Mouse (Mus musculus): ENCODE results near the gene Peg3. TPM values are rescaled to one million over a fixed set of nuclear protein-coding genes. Genes with fewer than 3 reads are reported as not detected.
A peak's percentile ranks its signal among the peaks of the same experiment; 100 is the strongest.

Peg3 gene
- total and polyA plus RNA-seq, 3 experiments, result not detected

DNA sequence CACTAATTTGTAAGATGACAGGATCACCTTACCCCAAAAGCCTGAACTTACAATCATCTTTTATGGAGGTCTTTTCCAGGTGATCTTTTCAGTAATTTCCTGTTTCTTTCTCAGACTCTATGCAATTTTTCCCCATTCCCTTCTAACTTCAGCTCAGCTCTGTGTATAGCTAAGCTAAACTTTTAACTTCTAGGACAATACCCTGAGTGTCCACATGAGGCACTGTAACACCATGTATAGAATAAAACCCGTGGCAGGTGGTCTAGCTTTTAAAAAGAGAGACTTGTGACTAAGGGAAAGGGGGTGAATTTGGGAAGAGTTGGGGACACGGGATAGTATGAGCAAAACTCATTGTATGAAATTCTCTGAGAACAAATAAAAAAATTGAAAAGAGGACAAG lies 70.6 kb downstream of the Peg3 start:
- H3K9me3 ChIP-seq (replicated peaks; ENCODE audit: low read length), result peaks cover 54% of the 10 kb centered on the region
- no peaks in the 10 kb centered on the region for H3K79me2 ChIP-seq (replicated peaks; ENCODE audit: control insufficient read depth, extremely low read depth, insufficient read depth, poor library complexity, severe bottlenecking)
- H3K36me3 ChIP-seq (replicated peaks in 1 of 2; ENCODE audit: control insufficient read depth in 1 of 2, insufficient read depth in 1 of 2, low read length in 1 of 2), result no peaks in the 10 kb centered on the region
- no peak overlapping the region for H3K4me2 ChIP-seq (ENCODE audit: insufficient read depth, low read depth, poor library complexity, severe bottlenecking)
- H3K4me3 ChIP-seq (replicated peaks in 1 of 3; ENCODE audit: low read depth in 2 of 3, low read length in 2 of 3, poor library complexity in 1 of 3), result no peak overlapping the region
- H3K4me1 ChIP-seq (ENCODE audit: control insufficient read depth in 1 of 2, insufficient read depth in 2 of 2), result no peaks in the 10 kb centered on the region
- in situ Hi-C loops (cut with MboI; ENCODE audit: low pct_ligation_motif_present, low pct_unique_long_range_greater_than_20kb, low sequenced_read_pairs) (loop anchor here (25.0 kb wide), 2 partner anchors 253 to 297 kb away; partner anchors contain the start of gene Zfp78), dilution Hi-C loops (cut with MboI; ENCODE audit: extremely low pct_ligation_motif_present, extremely low pct_unique_long_range_greater_than_20kb, low sequenced_read_pairs) (no loop called here)
- H3K27me3 ChIP-seq (replicated peaks), result no peaks in the 10 kb centered on the region
- no peak overlapping the region for H3K27ac ChIP-seq (ENCODE audit: insufficient read depth, low read depth)
- no peak overlapping the region for H3K9ac ChIP-seq (ENCODE audit: insufficient read depth, low read depth)
- DNase-seq (ENCODE audit: extremely low read depth), result peak; percentile 0
- TF ChIP-seq POLR2A (IDR thresholded peaks at IDR 0.05; ENCODE audit: low read depth, low read length), result no peak
- TF ChIP-seq CHD2 (IDR thresholded peaks at IDR 0.05; ENCODE audit: low read length), result no peak
- no peak for TF ChIP-seq HCFC1 (IDR thresholded peaks at IDR 0.05; ENCODE audit: low read depth, low read length)
- peak in 1 of 2 experiments; percentile 54; a peak in 2 of 4 replicates for TF ChIP-seq CTCF (conservative IDR thresholded peaks at IDR 0.05 in 1 of 2, IDR thresholded peaks at IDR 0.05 in 1 of 2; ENCODE audit: low read depth in 2 of 2, low read length in 2 of 2)
- TF ChIP-seq RCOR1 (conservative IDR thresholded peaks at IDR 0.05; ENCODE audit: low read depth, low read length), result no peak
- no peak for TF ChIP-seq USF2 (conservative IDR thresholded peaks at IDR 0.05; ENCODE audit: low read depth, low read length)
- TF ChIP-seq MAZ (IDR thresholded peaks at IDR 0.05; ENCODE audit: low read depth, low read length), result no peak
- no peak for TF ChIP-seq MAFK (IDR thresholded peaks at IDR 0.05; ENCODE audit: insufficient replicate concordance, low read length)
- TF ChIP-seq SMC3 (IDR thresholded peaks at IDR 0.05; ENCODE audit: low read depth, low read length), result peak; percentile 16
- no peak for TF ChIP-seq MXI1 (IDR thresholded peaks at IDR 0.05; ENCODE audit: low read depth, low read length)
- TF ChIP-seq NELFE (IDR thresholded peaks at IDR 0.05; ENCODE audit: low read depth, low read length), result no peak
- no peak for TF ChIP-seq KAT2A (IDR thresholded peaks at IDR 0.05; ENCODE audit: insufficient replicate concordance, low read length)
- TF ChIP-seq ZC3H11A (IDR thresholded peaks at IDR 0.05; ENCODE audit: low read depth, low read length), result no peak
- no peak for TF ChIP-seq ZNF384 (IDR thresholded peaks at IDR 0.05; ENCODE audit: low read depth, low read length)
- TF ChIP-seq RAD21 (IDR thresholded peaks at IDR 0.05; ENCODE audit: low read depth, low read length), result peak; percentile 44
- no peak for TF ChIP-seq PAX5 (IDR thresholded peaks at IDR 0.05; ENCODE audit: low read length)
- TF ChIP-seq JUND (conservative IDR thresholded peaks at IDR 0.05; ENCODE audit: low read depth, low read length), result no peak
- TF ChIP-seq E2F4 (IDR thresholded peaks at IDR 0.05; ENCODE audit: insufficient replicate concordance, low read depth, low read length), result no peak
- no peak for TF ChIP-seq USF1 (IDR thresholded peaks at IDR 0.05; ENCODE audit: low read depth, low read length)
- no peak for TF ChIP-seq ZMIZ1 (IDR thresholded peaks at IDR 0.05; ENCODE audit: low read depth, low read length)

DNA sequence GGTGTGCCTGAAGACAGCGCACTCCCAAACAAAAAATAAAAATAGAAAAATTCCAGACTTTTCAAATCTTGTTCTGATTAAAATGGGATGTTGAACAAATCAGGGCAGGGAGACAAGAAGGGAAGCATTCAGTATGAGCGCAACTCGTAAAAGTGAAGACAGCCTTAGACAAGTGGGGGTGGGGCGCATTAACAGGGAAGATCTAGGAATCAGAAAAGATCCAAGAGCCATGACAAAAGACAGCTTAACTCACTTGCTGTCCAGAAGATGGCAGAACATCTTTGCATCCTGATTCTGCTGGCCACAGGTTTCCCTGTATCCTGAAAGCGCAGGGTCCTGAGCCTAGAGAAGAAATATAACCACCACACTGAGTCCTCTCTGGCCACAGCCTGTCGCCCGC lies 71.6 kb downstream of the Peg3 start:
- Histone ChIP-seq H3K9ac (ENCODE audit: insufficient read depth, low read depth) (no peak overlapping the region), H3K4me3 (replicated peaks in 1 of 3; ENCODE audit: low read depth in 2 of 3, low read length in 2 of 3, poor library complexity in 1 of 3) (no peak overlapping the region), H3K4me2 (ENCODE audit: insufficient read depth, low read depth, poor library complexity, severe bottlenecking) (no peak overlapping the region), H3K9me3 (replicated peaks; ENCODE audit: low read length) (peaks cover 59% of the 10 kb centered on the region), H3K4me1 (ENCODE audit: control insufficient read depth in 1 of 2, insufficient read depth in 2 of 2) (no peaks in the 10 kb centered on the region), H3K79me2 (replicated peaks; ENCODE audit: control insufficient read depth, extremely low read depth, insufficient read depth, poor library complexity, severe bottlenecking) (no peaks in the 10 kb centered on the region), H3K27ac (ENCODE audit: insufficient read depth, low read depth) (no peak overlapping the region), H3K27me3 (replicated peaks) (no peaks in the 10 kb centered on the region), H3K36me3 (replicated peaks in 1 of 2; ENCODE audit: control insufficient read depth in 1 of 2, insufficient read depth in 1 of 2, low read length in 1 of 2) (no peaks in the 10 kb centered on the region)
- dilution Hi-C loops (cut with MboI; ENCODE audit: extremely low pct_ligation_motif_present, extremely low pct_unique_long_range_greater_than_20kb, low sequenced_read_pairs), result no loop called here
- DNase-seq (ENCODE audit: extremely low read depth), result no peak
- in situ Hi-C loops (cut with MboI; ENCODE audit: low pct_ligation_motif_present, low pct_unique_long_range_greater_than_20kb, low sequenced_read_pairs), result loop anchor here (25.0 kb wide), 2 partner anchors 254 to 296 kb away; partner anchors contain the start of gene Zfp78
- TF ChIP-seq POLR2AphosphoS2 (IDR thresholded peaks at IDR 0.05; ENCODE audit: low read depth, low read length), result no peak
- no peak for TF ChIP-seq MAZ (IDR thresholded peaks at IDR 0.05; ENCODE audit: low read depth, low read length)
- no peak for TF ChIP-seq BHLHE40 (IDR thresholded peaks at IDR 0.05; ENCODE audit: low read depth, low read length)
- TF ChIP-seq NRF1 (IDR thresholded peaks at IDR 0.05; ENCODE audit: low read depth, low read length), result no peak
- TF ChIP-seq NELFE (IDR thresholded peaks at IDR 0.05; ENCODE audit: low read depth, low read length), result no peak
- TF ChIP-seq TBP (conservative IDR thresholded peaks at IDR 0.05; ENCODE audit: low read depth, low read length), result no peak
- no peak for TF ChIP-seq USF2 (conservative IDR thresholded peaks at IDR 0.05; ENCODE audit: low read depth, low read length)
- TF ChIP-seq HCFC1 (IDR thresholded peaks at IDR 0.05; ENCODE audit: low read depth, low read length), result no peak
- no peak for TF ChIP-seq RCOR1 (conservative IDR thresholded peaks at IDR 0.05; ENCODE audit: low read depth, low read length)
- no peak for TF ChIP-seq JUND (conservative IDR thresholded peaks at IDR 0.05; ENCODE audit: low read depth, low read length)
- TF ChIP-seq MAX (IDR thresholded peaks at IDR 0.05; ENCODE audit: low read length), result no peak
- no peak for TF ChIP-seq UBTF (IDR thresholded peaks at IDR 0.05; ENCODE audit: low read depth, low read length)
- no peak for TF ChIP-seq CTCF (conservative IDR thresholded peaks at IDR 0.05 in 1 of 2, IDR thresholded peaks at IDR 0.05 in 1 of 2; ENCODE audit: low read depth in 2 of 2, low read length in 2 of 2)
- no peak for TF ChIP-seq IRF4 (IDR thresholded peaks at IDR 0.05; ENCODE audit: low read depth, low read length)
- TF ChIP-seq JUN (IDR thresholded peaks at IDR 0.05; ENCODE audit: insufficient read depth, low read depth, low read length), result no peak

Data from CH12.LX (cell line).